In genomic region chr6:5154786-5155185, GRCm38 (mm10) we compare ENCODE assay signal across 24 mouse cellular contexts. TPM values are rescaled to one million over a fixed set of nuclear protein-coding genes. Genes with fewer than 3 reads are reported as not detected.
DNase-seq lines count a peak whose midpoint lies in the region; ATAC-seq and TF ChIP-seq lines count a peak whose summit lies in the region.
"Had no signal": no experiment of that assay in that cellular context is flagged by ENCODE, and none has a peak within 500 bp of the region (broad histone marks: within the 10 kb centered on the region; RNA-seq: fewer than 3 reads in every experiment).

No protein-coding gene starts in this region.

- no peak for TF ChIP-seq EP300 in liver, postnatal 0 days (IDR thresholded peaks at IDR 0.05; ENCODE audit: low read depth)

- no peak for TF ChIP-seq CTCF in liver, postnatal 0 days (IDR thresholded peaks at IDR 0.05; ENCODE audit: low read depth)

- H3K4me3 ChIP-seq in erythroblast, embryonic 14.5 days (replicated peaks): peak overlapping the region; percentile 63
- H3K4me3 ChIP-seq in liver, embryonic 13.5 days (replicated peaks): peak overlapping the region; percentile 39
- no peak overlapping the region for H3K4me3 ChIP-seq in liver, postnatal 0 days (ENCODE audit: low read depth, low read length)
- no peak overlapping the region for H3K4me3 ChIP-seq in kidney, embryonic 14.5 days (ENCODE audit: low read length)
- H3K4me3 ChIP-seq: embryonic facial prominence, embryonic 12.5 days; forebrain, embryonic 15.5 days; heart, embryonic 12.5 days; hindbrain, embryonic 12.5 days had no signal

- no peaks in the 10 kb centered on the region for H3K9me3 ChIP-seq in erythroblast, embryonic 14.5 days (ENCODE audit: control insufficient read depth, low read length)
- H3K9me3 ChIP-seq in liver, embryonic 13.5 days (replicated peaks): no peaks in the 10 kb centered on the region
- no peaks in the 10 kb centered on the region for H3K9me3 ChIP-seq in liver, postnatal 0 days (ENCODE audit: low read length)
- H3K9me3 ChIP-seq in kidney, embryonic 14.5 days (ENCODE audit: control insufficient read depth, low read length): no peaks in the 10 kb centered on the region
- H3K9me3 ChIP-seq: embryonic facial prominence, embryonic 12.5 days; forebrain, embryonic 15.5 days; heart, embryonic 12.5 days; hindbrain, embryonic 12.5 days had no signal

- 40% methylated on average over 6 of the region's 6 CpGs for whole genome bisulfite sequencing in liver, embryonic 13.5 days (ENCODE audit: insufficient replicate concordance)
- WGBS in liver, postnatal 0 days (ENCODE audit: insufficient replicate concordance): 61% methylated on average over 6 of the region's 6 CpGs
- WGBS in kidney, embryonic 14.5 days: 91% methylated on average over 6 of the region's 6 CpGs

- H3K4me2 ChIP-seq in liver, embryonic 13.5 days: peak overlapping the region; percentile 64
- H3K4me2 ChIP-seq in liver, postnatal 0 days (ENCODE audit: low read depth, low read length): peak overlapping the region; percentile 52
- no peak overlapping the region for H3K4me2 ChIP-seq in kidney, embryonic 14.5 days (replicated peaks; ENCODE audit: low read depth, low read length)
- H3K4me2 ChIP-seq: embryonic facial prominence, embryonic 12.5 days; forebrain, embryonic 15.5 days; heart, embryonic 12.5 days; hindbrain, embryonic 12.5 days had no signal

- H3K9ac ChIP-seq in liver, embryonic 13.5 days: peak overlapping the region; percentile 67
- H3K9ac ChIP-seq in liver, postnatal 0 days (replicated peaks): peak overlapping the region; percentile 13; the same call in 1 of the 2 replicates
- H3K9ac ChIP-seq in kidney, embryonic 14.5 days (ENCODE audit: low read depth, low read length): no peak overlapping the region
- H3K9ac ChIP-seq: embryonic facial prominence, embryonic 12.5 days; forebrain, embryonic 15.5 days; heart, embryonic 12.5 days; hindbrain, embryonic 12.5 days had no signal

- H3K36me3 ChIP-seq in erythroblast, embryonic 14.5 days (ENCODE audit: control insufficient read depth): peaks cover 40% of the 10 kb centered on the region
- H3K36me3 ChIP-seq in liver, embryonic 13.5 days: 0 out of 2 replicates have a peak, but pooled peaks cover 4% of the 10 kb centered on the region
- no peaks in the 10 kb centered on the region for H3K36me3 ChIP-seq in liver, postnatal 0 days (replicated peaks; ENCODE audit: insufficient read depth, low read length)
- peaks cover 9% of the 10 kb centered on the region; the same call in 1 of the 2 replicates for H3K36me3 ChIP-seq in kidney, embryonic 14.5 days (ENCODE audit: control insufficient read depth, insufficient read depth, low read length)

- no peak for ATAC-seq in liver, embryonic 13.5 days (ENCODE audit: low read depth)
- ATAC-seq in liver, postnatal 0 days: no peak
- ATAC-seq in kidney, embryonic 14.5 days (ENCODE audit: low FRiP score, low TSS enrichment): no peak
- ATAC-seq: inflammation-experienced regulatory T-cells, adult 6 months had no signal

- H3K27me3 ChIP-seq in erythroblast, embryonic 14.5 days (ENCODE audit: control insufficient read depth): no peaks in the 10 kb centered on the region
- H3K27me3 ChIP-seq in liver, embryonic 13.5 days: no peaks in the 10 kb centered on the region
- no peaks in the 10 kb centered on the region for H3K27me3 ChIP-seq in liver, postnatal 0 days (ENCODE audit: insufficient read depth, low read length)
- H3K27me3 ChIP-seq in kidney, embryonic 14.5 days (ENCODE audit: control insufficient read depth, insufficient read depth, low read length): no peaks in the 10 kb centered on the region
- H3K27me3 ChIP-seq: embryonic facial prominence, embryonic 12.5 days; forebrain, embryonic 15.5 days; heart, embryonic 12.5 days; hindbrain, embryonic 12.5 days had no signal

- peak overlapping the region; percentile 97 for H3K27ac ChIP-seq in liver, embryonic 13.5 days
- peak overlapping the region; percentile 87; the same call in 1 of the 2 replicates for H3K27ac ChIP-seq in liver, postnatal 0 days (ENCODE audit: low read depth)
- H3K27ac ChIP-seq in kidney, embryonic 14.5 days (ENCODE audit: low read depth, low read length): no peak overlapping the region
- H3K27ac ChIP-seq: embryonic facial prominence, embryonic 12.5 days; forebrain, embryonic 15.5 days; hindbrain, embryonic 12.5 days had no signal

- DNase-seq in c-Kit-negative CD71-positive TER-119-positive erythroid progenitor cells, embryonic 14.5 days (ENCODE audit: low read depth, low spot score): peak; percentile 49
- no peak for DNase-seq in liver, embryonic 13.5 days
- DNase-seq in liver, postnatal 0 days: no peak
- DNase-seq in MN1 (ENCODE audit: low spot score): no peak
- no peak for DNase-seq in gastrocnemius, postnatal 25 days
- DNase-seq: adrenal gland, adult 8-10 months; adrenal gland, postnatal 36 days; cerebellum, adult 11-12 months; cerebellum, adult 9-10 months; cerebellum, postnatal 25 days; gastrocnemius, postnatal 10 days; heart, postnatal 4 days had no signal

- H3K4me1 ChIP-seq in erythroblast, embryonic 14.5 days (ENCODE audit: control insufficient read depth): peaks cover 95% of the 10 kb centered on the region
- peaks cover 91% of the 10 kb centered on the region for H3K4me1 ChIP-seq in liver, embryonic 13.5 days (replicated peaks)
- H3K4me1 ChIP-seq in liver, postnatal 0 days (ENCODE audit: insufficient read depth): peaks cover 44% of the 10 kb centered on the region
- peaks cover 18% of the 10 kb centered on the region for H3K4me1 ChIP-seq in kidney, embryonic 14.5 days (ENCODE audit: control insufficient read depth, insufficient read depth, low read length)
- H3K4me1 ChIP-seq: embryonic facial prominence, embryonic 12.5 days; hindbrain, embryonic 12.5 days had no signal

RNA-seq across cellular contexts. Expression of gene Pon1, which starts 39.0 kb away (rescaled TPM):
- polyA plus RNA-seq in erythroblast, embryonic 14.5 days (2012): not detected in 2 replicates
- 2.3 TPM in 2 replicates for polyA plus RNA-seq in liver, embryonic 13.5 days (2015; fragmentation: Nextera tagmentation; extraction: Ambion mirVana)
- 503 and 548 TPM in 2 replicates for polyA plus RNA-seq in liver, postnatal 0 days (2015; fragmentation: Nextera tagmentation; extraction: Ambion mirVana)
- 0.37 TPM in 1 of 2 replicates, not detected in the other for polyA plus RNA-seq in kidney, embryonic 14.5 days (2014; fragmentation: Nextera tagmentation; extraction: Ambion mirVana)
- total RNA-seq in gastrocnemius, postnatal 25 days (2021): under 1 TPM in 1 of 2 experiments, not detected in 1; 0.29 TPM
- total RNA-seq: ES-E14; heart, adult 8-10 months; heart, postnatal 4 days had no signal
- polyA plus RNA-seq: cortical plate, adult 2 months; frontal cortex, adult 2 months; heart, embryonic 12.5 days; heart, embryonic 16.5 days; hindbrain, embryonic 12.5 days; inflammation-experienced regulatory T-cells, adult 6 months had no signal

Comparison
In these comparisons a context has a peak if more than half of its experiments do, and no peak if none do; other contexts are left out.
1. H3K4me3 ChIP-seq: peak in erythroblast, embryonic 14.5 days (single experiment) and liver, embryonic 13.5 days (single experiment); none in liver, postnatal 0 days (single experiment) and kidney, embryonic 14.5 days (single experiment).
2. RNA of gene Pon1, which starts 39.0 kb away (polyA plus RNA-seq): 503 to 548 TPM in liver, postnatal 0 days; 2.3 TPM in liver, embryonic 13.5 days, not detected in erythroblast, embryonic 14.5 days and 0.37 TPM in kidney, embryonic 14.5 days; every median in the first group is over 100 times any median in the second.